Mouse (Mus musculus) cerebellum, postnatal 36 days (tissue): ENCODE measurements at regions not wholly inside any gene's neighbourhood (a gene's known extent, or its start where the extent isn't known, plus 50 kb on each side); places are given as distances from the start of the nearest gene placed in this dataset.

ENCODE experiments used
- DNase-seq, 2 experiments: peaks; one replicate each; pipeline ENCODE4 v3.0.0; 2021 to 2022; ENCODE audit warnings: mixed read lengths in 2 of 2

- DNase-seq, result no peak
Observed at GRCm38 (mm10) chr3:147283724-147284123, 431.6 kb downstream of the Ttll7 start.

- DNase-seq, result no peak
Observed at GRCm38 (mm10) chr3:147284357-147284756, 432.2 kb downstream of the Ttll7 start.

DNA sequence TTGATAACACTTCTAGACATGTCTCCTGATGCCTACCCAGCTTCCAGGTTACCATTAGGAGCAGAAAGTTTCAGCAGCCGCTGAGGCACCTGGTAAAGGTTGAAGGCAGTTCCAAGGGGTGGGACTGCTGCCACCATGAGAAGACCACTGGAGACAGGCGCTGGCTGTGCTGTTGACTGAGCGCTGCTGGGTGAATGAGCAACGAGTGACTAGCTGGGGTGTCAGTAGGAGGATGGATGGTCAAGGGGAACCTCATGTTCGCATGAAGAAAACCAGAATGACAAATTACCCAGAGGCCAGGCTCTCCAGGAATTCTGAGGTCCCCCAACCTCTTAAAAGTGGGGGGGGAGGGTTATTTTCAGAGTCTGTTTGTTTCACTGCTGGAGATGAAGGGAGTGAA lies 433.3 kb downstream of the Ttll7 start:
- DNase-seq, result no peak

DNA sequence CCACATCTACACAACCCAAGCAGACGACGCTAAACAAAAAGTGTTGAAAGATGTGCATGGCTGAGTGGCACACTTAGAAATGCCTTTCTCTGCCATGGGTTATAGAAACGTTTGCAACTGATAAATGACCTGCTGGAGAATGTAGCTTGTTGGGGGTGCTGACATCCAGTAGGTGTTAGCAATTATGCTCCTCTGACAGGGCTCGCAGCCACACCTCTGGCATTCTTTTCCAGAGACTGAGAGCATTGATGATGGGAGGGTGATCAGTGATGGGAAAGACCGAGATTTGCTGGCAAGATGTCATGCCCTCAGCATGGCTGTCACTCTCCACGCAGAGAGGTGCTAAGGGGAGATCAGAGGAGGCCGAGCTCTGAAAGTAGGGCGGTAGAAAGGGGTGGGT lies 435.3 kb downstream of the Ttll7 start:
- no peak for DNase-seq

GRCm38 (mm10) chr3:147291696-147292327 lies 439.6 kb downstream of the Ttll7 start:
- DNase-seq, result no peak

GRCm38 (mm10) chr3:147298065-147298464 lies 445.9 kb downstream of the Ttll7 start:
- DNase-seq, result no peak

- DNase-seq, result no peak
Observed at GRCm38 (mm10) chr3:147325522-147325921, 473.4 kb downstream of the Ttll7 start.

GRCm38 (mm10) chr3:147334301-147334700 lies 482.1 kb downstream of the Ttll7 start:
- DNase-seq, result no peak

DNA sequence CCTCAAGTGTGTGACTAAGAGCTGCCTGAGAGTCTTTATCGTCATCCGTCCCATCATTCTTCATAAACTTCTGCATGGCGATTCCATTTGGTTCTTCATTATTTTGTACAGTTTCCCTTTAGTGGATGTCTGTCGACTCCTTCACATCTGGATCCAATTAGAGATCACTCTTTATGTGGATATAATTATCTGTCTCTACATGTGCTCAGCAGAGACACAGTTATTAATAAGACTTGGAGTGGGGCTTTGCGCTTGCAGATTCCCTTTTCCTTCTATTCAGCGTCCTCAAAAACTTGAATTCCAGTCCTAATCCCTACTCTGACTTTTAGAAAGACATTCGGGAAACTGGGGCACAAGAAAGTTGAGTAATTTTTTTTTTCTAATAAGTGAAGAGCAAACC lies 483.1 kb downstream of the Ttll7 start:
- DNase-seq, result no peak

- no peak for DNase-seq
Observed at GRCm38 (mm10) chr3:147339427-147339826, 487.3 kb downstream of the Ttll7 start.

GRCm38 (mm10) chr3:147347278-147348039 lies 495.3 kb downstream of the Ttll7 start:
- DNase-seq, result no peak

DNA sequence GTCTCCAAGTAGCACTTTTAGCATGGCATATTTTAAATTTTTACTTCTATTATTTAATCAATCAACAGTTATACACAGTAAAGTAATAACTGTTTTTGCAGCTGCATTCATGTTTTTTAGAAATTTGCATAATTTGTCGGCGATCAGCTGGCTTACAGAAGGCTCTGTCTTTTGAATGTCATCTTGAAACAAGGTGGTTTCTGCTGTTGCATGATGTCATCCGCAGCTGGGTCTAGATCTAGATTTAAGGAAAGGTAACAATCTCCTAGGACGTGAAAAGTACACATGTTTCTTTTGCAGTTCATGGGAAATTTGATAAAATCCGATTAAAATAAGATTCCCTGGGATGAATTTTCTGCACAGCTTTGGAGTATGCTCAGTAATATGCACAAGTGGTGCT lies 534.9 kb downstream of the Ttll7 start:
- no peak for DNase-seq

DNA sequence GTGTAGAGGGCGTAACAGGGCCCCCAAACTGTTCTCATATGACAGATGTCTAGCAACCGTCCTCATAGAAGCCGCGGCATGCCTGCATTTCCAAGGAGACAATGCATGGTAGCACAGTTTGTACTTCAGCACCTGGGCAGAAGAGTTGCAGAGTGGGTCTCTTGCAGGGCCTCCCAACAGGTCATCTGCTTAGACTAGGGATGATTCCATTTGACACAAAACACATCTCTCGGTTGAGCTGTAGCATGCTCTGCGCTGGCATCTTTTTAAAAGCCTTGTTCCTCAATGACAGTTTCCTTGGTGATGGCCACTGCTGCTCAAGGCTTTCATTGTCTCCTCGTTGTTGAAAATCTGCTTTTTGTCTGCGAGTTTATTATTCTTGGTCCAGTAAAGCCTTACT lies 546.1 kb downstream of the Ttll7 start:
- no peak for DNase-seq

- no peak for DNase-seq
Observed at GRCm38 (mm10) chr3:147412274-147412673, 560.1 kb downstream of the Ttll7 start.

DNA sequence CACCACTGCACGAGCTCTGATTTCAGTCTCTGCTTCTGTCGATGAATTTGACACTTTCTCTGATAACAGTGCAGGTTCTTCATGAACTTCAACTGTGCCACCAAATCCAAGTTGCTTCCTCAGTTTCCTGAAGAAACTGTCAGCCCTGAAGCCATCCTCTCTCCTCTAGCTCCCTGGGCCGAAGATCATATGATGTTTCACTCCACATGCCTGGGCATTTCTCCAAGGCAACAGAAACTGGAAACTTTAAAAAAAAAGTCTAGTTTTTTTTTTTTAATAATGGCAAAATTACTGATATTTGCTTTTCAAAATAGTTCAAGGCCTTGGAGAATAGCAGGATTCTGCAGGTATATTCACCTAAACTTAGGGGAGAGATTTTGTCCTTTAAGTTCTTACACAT lies 564.8 kb downstream of the Ttll7 start:
- no peak for DNase-seq

DNA sequence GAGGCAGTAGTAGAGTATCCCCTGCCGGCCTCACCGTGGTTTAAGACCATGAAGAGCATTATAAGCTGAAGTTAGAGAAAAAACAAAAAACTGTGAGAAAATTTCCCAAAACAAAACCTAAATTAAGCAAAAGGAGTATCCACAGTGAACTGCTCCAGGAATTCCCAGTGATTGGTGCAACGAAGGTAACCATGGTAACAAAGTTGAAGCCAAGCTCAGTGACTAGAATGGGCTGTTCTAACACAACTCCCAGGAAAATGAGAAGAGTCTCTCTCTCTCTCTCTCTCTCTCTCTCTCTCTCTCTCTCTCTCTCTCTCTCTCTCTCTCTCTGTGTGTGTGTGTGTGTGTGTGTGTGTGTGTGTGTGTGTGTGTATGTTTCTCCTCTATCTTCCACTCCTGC lies 567.0 kb downstream of the Ttll7 start:
- DNase-seq, result no peak

GRCm38 (mm10) chr3:147422196-147422595 lies 570.0 kb downstream of the Ttll7 start:
- DNase-seq, result no peak

DNA sequence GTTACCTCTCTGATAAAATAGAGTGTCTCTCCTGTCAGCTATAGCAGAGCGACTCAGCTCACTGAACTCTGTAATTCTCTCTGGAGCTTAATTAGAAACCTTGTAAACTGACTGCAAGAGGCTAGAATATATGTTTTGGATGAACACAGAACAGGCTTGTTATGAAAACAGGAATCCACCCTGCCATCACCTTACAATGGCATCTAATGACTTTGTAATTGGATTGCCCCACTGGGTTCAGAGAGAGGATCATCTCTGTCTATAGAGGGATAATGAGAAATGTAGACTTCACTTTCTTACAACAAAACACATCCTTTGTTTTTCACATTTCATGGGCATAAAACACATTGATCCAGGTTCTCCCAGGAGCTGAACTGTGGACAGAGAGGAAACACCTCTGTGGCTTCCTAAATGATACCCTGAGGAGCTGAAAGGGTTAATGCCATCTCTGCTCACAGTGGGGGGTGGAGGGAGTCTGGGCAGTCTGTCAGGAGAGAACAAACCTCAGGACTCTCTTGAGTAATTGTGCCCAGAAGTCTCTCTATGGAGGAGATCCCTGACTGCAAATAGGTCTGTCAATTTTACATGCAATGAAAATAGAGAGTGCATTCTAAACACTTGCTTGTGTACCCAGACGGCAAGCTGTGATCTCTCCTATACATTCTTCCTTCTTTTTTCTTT lies 571.9 kb downstream of the Ttll7 start:
- no peak for DNase-seq

DNA sequence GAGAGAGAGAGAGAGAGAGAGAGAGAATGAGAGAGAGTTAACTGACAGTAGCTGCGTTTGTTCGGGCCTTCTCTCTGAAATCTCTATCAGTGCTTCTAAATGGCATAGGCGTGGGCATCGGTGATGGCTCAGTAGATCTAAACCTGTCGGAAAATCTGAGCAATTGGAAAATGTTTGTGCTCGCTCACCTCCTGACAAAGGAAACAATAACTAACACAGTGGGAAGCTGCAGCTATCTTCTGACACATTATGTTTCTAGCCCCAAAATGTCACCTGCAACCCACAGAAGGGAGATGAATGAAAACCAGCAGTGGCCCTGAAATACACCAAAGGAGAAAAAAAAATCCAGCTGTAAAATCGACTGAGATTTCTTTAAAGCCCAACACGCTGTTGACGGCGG lies 576.7 kb downstream of the Ttll7 start:
- no peak for DNase-seq

- DNase-seq, result no peak
Observed at GRCm38 (mm10) chr3:147442925-147443690, 590.9 kb downstream of the Ttll7 start.

DNA sequence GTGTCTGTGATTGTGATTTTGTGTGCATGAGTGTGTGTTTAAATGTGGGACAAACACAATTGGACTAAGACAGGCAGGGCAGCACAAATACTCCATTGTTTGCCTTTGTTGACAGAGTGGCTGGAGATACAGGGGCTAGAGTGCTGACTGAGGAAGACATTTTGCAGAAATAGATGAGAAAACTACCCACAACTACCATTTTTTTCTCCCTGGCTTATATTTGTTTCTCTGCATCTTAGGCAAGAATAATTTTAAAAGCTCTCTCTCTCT lies 591.5 kb downstream of the Ttll7 start:
- no peak for DNase-seq

- DNase-seq, result no peak
Observed at GRCm38 (mm10) chr3:147444005-147444763, 592.0 kb downstream of the Ttll7 start.
